Mouse (Mus musculus) heart, embryonic 16.5 days (tissue): ENCODE data around the gene Pitpnb. TPM values are rescaled to one million over a fixed set of nuclear protein-coding genes. Genes with fewer than 3 reads are reported as not detected.

ENCODE experiments used
- ATAC-seq: fragments of 200-750 bp; cut with Nextera tagmentation; replicated peaks from 2 replicates; pipeline ENCODE4 v1.8.0; 2017; ENCODE audit warnings: moderate number of reproducible peaks; ENCODE audit not compliant: insufficient read depth, low FRiP score; ENCODE audit errors: extremely low read depth
- H3K27ac ChIP-seq: fragments of 300-500 bp; sonication (generic); 2 replicates; pipeline ENCODE4 v1.5.1; 2014; ENCODE audit warnings: mild to moderate bottlenecking, low read length, control low read depth, moderate library complexity
- H3K27me3 ChIP-seq: fragments of 300-500 bp; sonication (generic); 2 replicates; pipeline ENCODE4 v1.6.1; 2014; ENCODE audit warnings: low read length, mixed read lengths; ENCODE audit not compliant: control insufficient read depth, insufficient read depth
- H3K36me3 ChIP-seq: fragments of 300-500 bp; sonication (generic); 2 replicates; pipeline ENCODE4 v1.6.1; 2014; ENCODE audit not compliant: control insufficient read depth, insufficient read depth
- H3K4me1 ChIP-seq: fragments of 300-500 bp; sonication (generic); 2 replicates; pipeline ENCODE4 v1.6.1; 2014; ENCODE audit warnings: low read length, mixed read lengths; ENCODE audit not compliant: control insufficient read depth, insufficient read depth
- H3K4me2 ChIP-seq: fragments of 300-500 bp; sonication (generic); 2 replicates; pipeline ENCODE4 v1.6.1; 2014; ENCODE audit warnings: low read depth, mild to moderate bottlenecking, control low read depth, low read length
- H3K4me3 ChIP-seq: fragments of 300-500 bp; sonication (generic); 2 replicates; pipeline ENCODE4 v1.5.1; 2014; ENCODE audit warnings: mild to moderate bottlenecking, control low read depth, low read length
- H3K9ac ChIP-seq: fragments of 300-500 bp; sonication (generic); 2 replicates; pipeline ENCODE4 v1.6.1; 2014; ENCODE audit warnings: low read length, control low read depth
- H3K9me3 ChIP-seq: fragments of 300-500 bp; sonication (generic); replicated peaks from 2 replicates; pipeline ENCODE4 v1.6.1; 2016; ENCODE audit warnings: low read length; ENCODE audit not compliant: control insufficient read depth
- WGBS: fragments of 180-500 bp; shearing (Covaris S2); extraction: QIAGEN DNeasy Blood & Tissue Kit; methylation state at CpG from one replicate; pipeline ENCODE4 v1.1.7; 2014; 5-methylcytosine and 5-hydroxymethylcytosine counted together
- polyA plus RNA-seq: library from polyadenylated mRNA; unstranded; fragments of >200 nt; fragmentation: Nextera tagmentation; extraction: Ambion mirVana; gene quantifications from 2 replicates; pipeline ENCODE4 v1.2.1, GENCODE M21; 2015

Pitpnb gene
- polyA plus RNA-seq, 1 experiment from 2014 or later: 84.5 TPM

- Histone ChIP-seq H3K4me1 (peaks cover 14% of the 10 kb centered on the region), H3K27me3 (no peaks in the 10 kb centered on the region), H3K9ac (peak overlapping the region; percentile 77), H3K4me2 (peak overlapping the region; percentile 62), H3K27ac (peak overlapping the region; percentile 83), H3K9me3 (no peaks in the 10 kb centered on the region; the same call in 1 of the 2 replicates), H3K36me3 (peaks cover 8% of the 10 kb centered on the region; the same call in 1 of the 2 replicates), H3K4me3 (peak overlapping the region; percentile 76)
- WGBS: 21% methylated on average over 10 of the region's 10 CpGs
- peak; percentile 21 for ATAC-seq
These were observed 664 bp upstream of the Pitpnb start for GRCm38 (mm10) chr5:111329782-111330416.

GRCm38 (mm10) chr5:111331099-111331435, 504 bp downstream of the Pitpnb start:
- H3K4me2 ChIP-seq: peak overlapping the region; percentile 76
- no peak for ATAC-seq
- H3K9me3 ChIP-seq: no peaks in the 10 kb centered on the region
- H3K4me3 ChIP-seq: peak overlapping the region; percentile 76
- H3K27me3 ChIP-seq: no peaks in the 10 kb centered on the region
- H3K27ac ChIP-seq: peak overlapping the region; percentile 58; the same call in 1 of the 2 replicates
- peaks cover 12% of the 10 kb centered on the region; the same call in 1 of the 2 replicates for H3K36me3 ChIP-seq
- H3K9ac ChIP-seq: peak overlapping the region; percentile 88
- H3K4me1 ChIP-seq: peaks cover 14% of the 10 kb centered on the region
- under 1% methylated on average over 14 of the region's 14 CpGs for WGBS

- H3K9ac ChIP-seq: no peak overlapping the region
- no peaks in the 10 kb centered on the region for H3K9me3 ChIP-seq
- no peak for ATAC-seq
- H3K27me3 ChIP-seq: no peaks in the 10 kb centered on the region
- peaks cover 25% of the 10 kb centered on the region for H3K36me3 ChIP-seq
- no peak overlapping the region for H3K27ac ChIP-seq
- no peak overlapping the region for H3K4me2 ChIP-seq
- no peak overlapping the region for H3K4me3 ChIP-seq
- 63% methylated on average over 8 of the region's 8 CpGs for WGBS
- H3K4me1 ChIP-seq: peaks cover 10% of the 10 kb centered on the region
These were observed 5.6 kb downstream of the Pitpnb start for GRCm38 (mm10) chr5:111335939-111336691.

- no peak for ATAC-seq
- no peak overlapping the region for H3K4me2 ChIP-seq
- H3K27me3 ChIP-seq: no peaks in the 10 kb centered on the region
- H3K9me3 ChIP-seq: no peaks in the 10 kb centered on the region
- H3K36me3 ChIP-seq: peaks cover 18% of the 10 kb centered on the region
- H3K4me1 ChIP-seq: no peaks in the 10 kb centered on the region
- no peak overlapping the region for H3K4me3 ChIP-seq
- H3K27ac ChIP-seq: no peak overlapping the region
- 42% methylated on average over 5 of the region's 5 CpGs for WGBS
- H3K9ac ChIP-seq: no peak overlapping the region
These were observed 11.0 kb downstream of the Pitpnb start for GRCm38 (mm10) chr5:111341609-111342008.

- H3K9ac ChIP-seq: no peak overlapping the region
- H3K9me3 ChIP-seq: no peaks in the 10 kb centered on the region
- H3K4me3 ChIP-seq: no peak overlapping the region
- no peak for ATAC-seq
- no peak overlapping the region for H3K4me2 ChIP-seq
- no peaks in the 10 kb centered on the region for H3K27me3 ChIP-seq
- 77% methylated on average over 2 of the region's 2 CpGs for WGBS
- H3K4me1 ChIP-seq: no peaks in the 10 kb centered on the region
- H3K27ac ChIP-seq: no peak overlapping the region
- H3K36me3 ChIP-seq: peaks cover 31% of the 10 kb centered on the region
These were observed 14.3 kb downstream of the Pitpnb start for GRCm38 (mm10) chr5:111344721-111345400.

- Histone ChIP-seq H3K9ac (no peak overlapping the region), H3K27ac (no peak overlapping the region), H3K27me3 (no peaks in the 10 kb centered on the region), H3K4me1 (no peaks in the 10 kb centered on the region), H3K36me3 (peaks cover 25% of the 10 kb centered on the region), H3K4me3 (no peak overlapping the region), H3K9me3 (no peaks in the 10 kb centered on the region), H3K4me2 (no peak overlapping the region)
- ATAC-seq: no peak
- WGBS: 78% methylated on average over 12 of the region's 12 CpGs
These were observed 26.5 kb downstream of the Pitpnb start for GRCm38 (mm10) chr5:111356811-111357617.

GRCm38 (mm10) chr5:111360546-111360945, 30.0 kb downstream of the Pitpnb start:
- no peak overlapping the region for H3K9ac ChIP-seq
- 62% methylated on average over 5 of the region's 5 CpGs for WGBS
- ATAC-seq: no peak
- H3K4me2 ChIP-seq: no peak overlapping the region
- H3K9me3 ChIP-seq: no peaks in the 10 kb centered on the region
- H3K4me1 ChIP-seq: no peaks in the 10 kb centered on the region
- H3K36me3 ChIP-seq: peaks cover 25% of the 10 kb centered on the region
- no peak overlapping the region for H3K27ac ChIP-seq
- no peak overlapping the region for H3K4me3 ChIP-seq
- no peaks in the 10 kb centered on the region for H3K27me3 ChIP-seq

GRCm38 (mm10) chr5:111361058-111361457, 30.5 kb downstream of the Pitpnb start:
- 73% methylated on average over 8 of the region's 8 CpGs for WGBS
- Histone ChIP-seq H3K4me3 (no peak overlapping the region), H3K36me3 (peaks cover 24% of the 10 kb centered on the region), H3K27ac (no peak overlapping the region), H3K9ac (no peak overlapping the region), H3K4me1 (no peaks in the 10 kb centered on the region), H3K4me2 (no peak overlapping the region), H3K27me3 (no peaks in the 10 kb centered on the region), H3K9me3 (no peaks in the 10 kb centered on the region)
- no peak for ATAC-seq
